Mouse (Mus musculus) forebrain, embryonic 12.5 days (tissue): ENCODE data around the gene Zfp740. TPM values are rescaled to one million over a fixed set of nuclear protein-coding genes. Genes with fewer than 3 reads are reported as not detected.

ENCODE experiments used
- ATAC-seq: fragments of 200-750 bp; cut with Nextera tagmentation; 2 replicates; pipeline ENCODE4 v1.8.0; 2017; ENCODE audit warnings: moderate TSS enrichment; ENCODE audit not compliant: low FRiP score
- H3K27ac ChIP-seq: fragments of 300-500 bp; sonication (generic); 2 replicates; pipeline ENCODE4 v1.5.1; 2016; ENCODE audit warnings: mild to moderate bottlenecking
- H3K27me3 ChIP-seq: fragments of 300-500 bp; sonication (generic); 2 replicates; pipeline ENCODE4 v1.6.1; 2016; ENCODE audit warnings: mild to moderate bottlenecking
- H3K36me3 ChIP-seq: fragments of 300-500 bp; sonication (generic); replicated peaks from 2 replicates; pipeline ENCODE4 v1.6.1; 2016; ENCODE audit warnings: mild to moderate bottlenecking
- H3K4me1 ChIP-seq: fragments of 300-500 bp; sonication (generic); 2 replicates; pipeline ENCODE4 v1.6.1; 2016
- H3K4me2 ChIP-seq: fragments of 300-500 bp; sonication (generic); 2 replicates; pipeline ENCODE4 v1.6.1; 2016; ENCODE audit warnings: mild to moderate bottlenecking, moderate library complexity
- H3K4me3 ChIP-seq: fragments of 300-500 bp; sonication (generic); replicated peaks from 2 replicates; pipeline ENCODE4 v1.5.1; 2016; ENCODE audit warnings: mild to moderate bottlenecking
- H3K9ac ChIP-seq: fragments of 300-500 bp; sonication (generic); 2 replicates; pipeline ENCODE4 v1.6.1; 2016; ENCODE audit warnings: mild to moderate bottlenecking
- H3K9me3 ChIP-seq: fragments of 300-500 bp; sonication (generic); 2 replicates; pipeline ENCODE4 v1.6.1; 2016
- WGBS: fragments of 180-500 bp; shearing (Covaris S2); methylation state at CpG from one replicate; pipeline ENCODE4 v1.1.7; 2016; 5-methylcytosine and 5-hydroxymethylcytosine counted together
- polyA plus RNA-seq: library from polyadenylated mRNA; unstranded; fragments of >200 nt; fragmentation: Nextera tagmentation; extraction: Ambion mirVana; gene quantifications from 2 replicates; pipeline ENCODE4 v1.2.1, GENCODE M21; 2016

The Zfp740 gene
- polyA plus RNA-seq, 1 experiment from 2014 or later, result 132 TPM

DNA sequence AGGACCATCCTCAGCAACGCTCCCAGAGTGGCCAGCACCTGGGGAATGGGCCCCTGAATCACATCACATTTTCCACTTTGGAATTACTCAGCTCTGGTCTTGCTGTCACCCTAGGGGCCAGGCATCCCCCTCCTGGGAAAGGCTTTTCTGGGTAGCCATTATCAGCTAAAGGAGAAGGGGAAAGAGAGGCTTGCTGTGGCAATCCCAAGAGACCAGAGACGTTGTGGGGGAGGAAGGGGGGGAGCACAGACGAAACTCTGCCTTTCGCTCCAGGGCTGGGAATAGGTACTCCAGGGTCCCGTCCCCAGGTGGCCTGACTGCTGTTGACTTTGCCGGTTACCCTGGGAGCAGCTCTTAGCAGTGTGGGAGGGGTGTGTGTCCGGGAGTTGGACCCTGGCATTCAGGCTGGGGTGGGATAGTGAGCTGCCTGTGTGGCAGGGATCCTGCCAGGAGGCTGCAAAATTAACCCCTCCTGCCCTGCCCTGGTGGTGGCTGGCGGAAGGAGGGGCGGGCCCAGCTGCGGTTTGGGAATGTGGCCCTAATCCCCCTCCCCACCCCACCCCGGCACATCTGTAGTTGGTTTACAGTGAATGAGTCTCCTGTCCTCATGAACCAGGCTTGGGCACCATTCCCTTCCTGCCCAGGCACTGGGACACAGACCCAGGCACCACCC is 55.7 kb downstream of the Zfp740 start:
- Histone ChIP-seq H3K36me3 (no peaks in the 10 kb centered on the region), H3K4me1 (peaks cover 25% of the 10 kb centered on the region), H3K4me3 (no peak overlapping the region), H3K4me2 (no peak overlapping the region; the same call in 1 of the 2 replicates), H3K9ac (no peak overlapping the region), H3K9me3 (no peaks in the 10 kb centered on the region), H3K27ac (0 out of 2 replicates have a peak overlapping the region, but pooled peaks have one; percentile 47), H3K27me3 (peaks cover 60% of the 10 kb centered on the region)
- 16% methylated on average over 11 of the region's 11 CpGs for WGBS
- ATAC-seq, result no peak

DNA sequence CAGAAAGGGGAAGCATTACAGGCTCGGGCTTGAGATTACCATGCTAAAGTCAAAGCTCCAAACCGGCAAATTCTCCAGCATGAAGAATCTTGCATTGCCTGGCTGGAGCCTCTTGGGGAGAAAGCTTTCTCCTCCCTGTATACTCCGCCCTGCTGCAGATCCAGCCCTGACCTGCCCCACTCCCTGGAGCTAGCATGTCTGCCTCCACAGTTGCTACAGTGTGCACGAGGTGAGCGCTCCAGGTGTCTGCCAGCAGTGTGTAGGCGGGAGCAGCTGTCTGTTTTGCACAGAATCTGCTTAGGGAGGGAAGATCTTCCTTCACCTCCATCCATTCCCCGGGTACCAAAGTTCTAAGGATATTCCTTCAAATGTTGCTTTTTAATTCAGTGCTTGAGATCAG is 59.5 kb downstream of the Zfp740 start:
- no peak overlapping the region for H3K4me2 ChIP-seq
- ATAC-seq, result no peak
- peaks cover 14% of the 10 kb centered on the region for H3K4me1 ChIP-seq
- H3K27ac ChIP-seq, result no peak overlapping the region
- no peak overlapping the region for H3K4me3 ChIP-seq
- 54% methylated on average over 7 of the region's 7 CpGs for WGBS
- no peaks in the 10 kb centered on the region for H3K9me3 ChIP-seq
- H3K9ac ChIP-seq, result no peak overlapping the region
- H3K36me3 ChIP-seq, result no peaks in the 10 kb centered on the region
- peaks cover 24% of the 10 kb centered on the region for H3K27me3 ChIP-seq

DNA sequence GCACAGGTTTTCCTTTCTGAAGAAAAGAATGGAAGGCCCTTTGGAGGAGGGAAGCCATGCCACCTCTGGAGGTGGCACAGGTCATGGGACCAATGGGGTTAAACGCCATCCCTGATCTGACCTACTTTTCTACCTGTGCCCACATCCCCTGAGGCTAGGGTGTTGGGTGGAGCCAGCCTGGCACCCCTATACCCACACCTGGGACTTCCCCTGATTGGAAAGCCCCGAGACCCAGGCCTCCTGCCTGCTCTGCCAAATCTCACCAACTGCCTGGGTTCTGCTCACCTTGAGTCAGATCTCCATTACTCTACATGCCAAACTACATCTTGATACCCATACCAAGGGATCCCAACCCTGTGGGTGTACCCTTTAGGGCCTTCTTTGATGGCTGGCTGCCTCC is 60.0 kb downstream of the Zfp740 start:
- Histone ChIP-seq H3K27ac (no peak overlapping the region), H3K4me1 (peaks cover 9% of the 10 kb centered on the region), H3K27me3 (peaks cover 19% of the 10 kb centered on the region), H3K9me3 (no peaks in the 10 kb centered on the region), H3K4me3 (no peak overlapping the region), H3K9ac (no peak overlapping the region), H3K36me3 (no peaks in the 10 kb centered on the region), H3K4me2 (no peak overlapping the region)
- ATAC-seq, result no peak
- WGBS, result 75% methylated on average over 2 of the region's 2 CpGs

Other genes with a start within 250 kb of the Zfp740 start
- not detected in 2 replicates for gene Krt78, start 249.0 kb upstream of the Zfp740 start, polyA plus RNA-seq
- 10.0 and 13.4 TPM in 2 replicates for gene Krt8, start 198.8 kb upstream of the Zfp740 start, polyA plus RNA-seq
- gene Krt18, start 175.1 kb upstream of the Zfp740 start, polyA plus RNA-seq, result 9.4 and 13.6 TPM in 2 replicates
- 109 TPM in 2 replicates for gene Eif4b, start 129.5 kb upstream of the Zfp740 start, polyA plus RNA-seq
- 7.9 and 8.2 TPM in 2 replicates for gene Tns2, start 102.8 kb upstream of the Zfp740 start, polyA plus RNA-seq
- gene Spryd3, start 67.0 kb upstream of the Zfp740 start, polyA plus RNA-seq, result 19.1 and 19.6 TPM in 2 replicates
- 0.24 and 0.79 TPM in 2 replicates for gene Igfbp6, start 58.9 kb upstream of the Zfp740 start, polyA plus RNA-seq
- 0.08 TPM in 1 of 2 replicates, not detected in the other for gene Soat2, start 52.7 kb upstream of the Zfp740 start, polyA plus RNA-seq
- gene Csad, start 1.5 kb downstream of the Zfp740 start, polyA plus RNA-seq, result 46.2 and 51.8 TPM in 2 replicates
- gene Itgb7, start 28.7 kb downstream of the Zfp740 start, polyA plus RNA-seq, result 0.65 and 0.88 TPM in 2 replicates
- 13.1 and 16.7 TPM in 2 replicates for gene Rarg, start 54.3 kb downstream of the Zfp740 start, polyA plus RNA-seq
- gene Gm9918, start 67.3 kb downstream of the Zfp740 start, polyA plus RNA-seq, result 0.09 and 0.17 TPM in 2 replicates
- 48.9 and 50.5 TPM in 2 replicates for gene Mfsd5, start 76.2 kb downstream of the Zfp740 start, polyA plus RNA-seq
- 36.9 and 42.3 TPM in 2 replicates for gene Espl1, start 93.0 kb downstream of the Zfp740 start, polyA plus RNA-seq
- 352 and 355 TPM in 2 replicates for gene Pfdn5, start 122.9 kb downstream of the Zfp740 start, polyA plus RNA-seq
- gene Myg1, start 128.5 kb downstream of the Zfp740 start, polyA plus RNA-seq, result 105 and 110 TPM in 2 replicates
- gene Aaas, start 147.5 kb downstream of the Zfp740 start, polyA plus RNA-seq, result 75.0 and 78.2 TPM in 2 replicates
- gene Sp7, start 163.9 kb downstream of the Zfp740 start, polyA plus RNA-seq, result 0.32 and 0.46 TPM in 2 replicates
- gene Sp1, start 202.9 kb downstream of the Zfp740 start, polyA plus RNA-seq, result 10.8 and 11.2 TPM in 2 replicates
- 0.22 TPM in 2 replicates for gene Amhr2, start 242.1 kb downstream of the Zfp740 start, polyA plus RNA-seq